Mouse (Mus musculus): Measurements from ENCODE around the gene Csrnp3. TPM values are rescaled to one million over a fixed set of nuclear protein-coding genes. Genes with fewer than 3 reads are reported as not detected.
"Not testable (repeated sequence)": the region's sequence is repeated elsewhere in the genome, so short reads cannot be mapped to it uniquely, and the experiment has no call there.

The Csrnp3 gene
- polyA plus RNA-seq, 1 experiment from 2014 or later, result 15.0 TPM

GRCm38 (mm10) chr2:65832738-65833395, 12.7 kb upstream of the Csrnp3 start:
- H3K4me2 ChIP-seq, result no peak overlapping the region
- no peak overlapping the region for H3K27ac ChIP-seq (ENCODE audit: low read depth, low read length)
- H3K9ac ChIP-seq (ENCODE audit: low read length), result no peak overlapping the region
- peak; percentile 19 for DNase-seq (ENCODE audit: low spot score, missing footprints)
- H3K36me3 ChIP-seq (ENCODE audit: control insufficient read depth, insufficient read depth, low read length), result no peaks in the 10 kb centered on the region
- H3K4me3 ChIP-seq (ENCODE audit: low read depth, low read length), result no peak overlapping the region
- H3K27me3 ChIP-seq (ENCODE audit: control insufficient read depth, insufficient read depth, low read length), result no peaks in the 10 kb centered on the region
- ATAC-seq (ENCODE audit: low FRiP score), result no peak
- no peaks in the 10 kb centered on the region for H3K9me3 ChIP-seq (ENCODE audit: control insufficient read depth, low read length)
- 88% methylated on average over 11 of the region's 11 CpGs for WGBS
- no peaks in the 10 kb centered on the region for H3K4me1 ChIP-seq (ENCODE audit: control insufficient read depth, insufficient read depth, low read length)

GRCm38 (mm10) chr2:65833421-65833820, 12.1 kb upstream of the Csrnp3 start:
- ATAC-seq (ENCODE audit: low FRiP score), result no peak
- no peak for DNase-seq (ENCODE audit: low spot score, missing footprints)

GRCm38 (mm10) chr2:65841606-65842005, 4.0 kb upstream of the Csrnp3 start:
- Histone ChIP-seq H3K4me1 (ENCODE audit: control insufficient read depth, insufficient read depth, low read length) (peaks cover 9% of the 10 kb centered on the region; the same call in 1 of the 2 replicates), H3K4me2 (no peak overlapping the region), H3K4me3 (ENCODE audit: low read depth, low read length) (no peak overlapping the region), H3K27me3 (ENCODE audit: control insufficient read depth, insufficient read depth, low read length) (no peaks in the 10 kb centered on the region), H3K9ac (ENCODE audit: low read length) (no peak overlapping the region), H3K27ac (ENCODE audit: low read depth, low read length) (no peak overlapping the region), H3K36me3 (ENCODE audit: control insufficient read depth, insufficient read depth, low read length) (no peaks in the 10 kb centered on the region), H3K9me3 (ENCODE audit: control insufficient read depth, low read length) (no peaks in the 10 kb centered on the region)
- 62% methylated on average over 3 of the region's 3 CpGs for WGBS
- ATAC-seq (ENCODE audit: low FRiP score) (no peak), DNase-seq (ENCODE audit: low spot score, missing footprints) (peak; percentile 31)

More at GRCm38 (mm10) chr2:65833421-65833820, 12.1 kb upstream of the Csrnp3 start:
- H3K27ac ChIP-seq (ENCODE audit: low read depth, low read length), result no peak overlapping the region
- H3K9me3 ChIP-seq (ENCODE audit: control insufficient read depth, low read length), result no peaks in the 10 kb centered on the region
- H3K27me3 ChIP-seq (ENCODE audit: control insufficient read depth, insufficient read depth, low read length), result no peaks in the 10 kb centered on the region
- no peak overlapping the region for H3K4me2 ChIP-seq
- H3K4me1 ChIP-seq (ENCODE audit: control insufficient read depth, insufficient read depth, low read length), result no peaks in the 10 kb centered on the region
- WGBS, result 88% methylated on average over 7 of the region's 7 CpGs
- no peak overlapping the region for H3K4me3 ChIP-seq (ENCODE audit: low read depth, low read length)
- no peaks in the 10 kb centered on the region for H3K36me3 ChIP-seq (ENCODE audit: control insufficient read depth, insufficient read depth, low read length)
- H3K9ac ChIP-seq (ENCODE audit: low read length), result no peak overlapping the region

GRCm38 (mm10) chr2:65842356-65842755, 3.2 kb upstream of the Csrnp3 start:
- no peaks in the 10 kb centered on the region for H3K27me3 ChIP-seq (ENCODE audit: control insufficient read depth, insufficient read depth, low read length)
- no peaks in the 10 kb centered on the region for H3K36me3 ChIP-seq (ENCODE audit: control insufficient read depth, insufficient read depth, low read length)
- H3K4me1 ChIP-seq (ENCODE audit: control insufficient read depth, insufficient read depth, low read length), result peaks cover 9% of the 10 kb centered on the region
- H3K4me3 ChIP-seq (ENCODE audit: low read depth, low read length), result no peak overlapping the region
- 0 out of 2 replicates have a peak, but pooled peaks have one; percentile 30 for ATAC-seq (ENCODE audit: low FRiP score)
- H3K9me3 ChIP-seq (ENCODE audit: control insufficient read depth, low read length), result no peaks in the 10 kb centered on the region
- no peak overlapping the region for H3K9ac ChIP-seq (ENCODE audit: low read length)
- no peak overlapping the region for H3K4me2 ChIP-seq
- WGBS, result 37% methylated on average over 3 of the region's 3 CpGs
- no peak overlapping the region for H3K27ac ChIP-seq (ENCODE audit: low read depth, low read length)
- peak; percentile 68 for DNase-seq (ENCODE audit: low spot score, missing footprints)

- no peaks in the 10 kb centered on the region for H3K36me3 ChIP-seq (ENCODE audit: control insufficient read depth, insufficient read depth, low read length)
- DNase-seq (ENCODE audit: low spot score, missing footprints) (peak; percentile 97), ATAC-seq (ENCODE audit: low FRiP score) (peak; percentile 18; the same call in 1 of the 2 replicates)
- peaks cover 17% of the 10 kb centered on the region for H3K4me1 ChIP-seq (ENCODE audit: control insufficient read depth, insufficient read depth, low read length)
- H3K9ac ChIP-seq (ENCODE audit: low read length), result peak overlapping the region; percentile 63
- no peaks in the 10 kb centered on the region for H3K9me3 ChIP-seq (ENCODE audit: control insufficient read depth, low read length)
- H3K27ac ChIP-seq (ENCODE audit: low read depth, low read length), result no peak overlapping the region; the same call in 1 of the 2 replicates
- H3K4me3 ChIP-seq (ENCODE audit: low read depth, low read length), result peak overlapping the region; percentile 34
- peak overlapping the region; percentile 66 for H3K4me2 ChIP-seq
- WGBS, result 1% methylated on average over 22 of the region's 22 CpGs
- no peaks in the 10 kb centered on the region for H3K27me3 ChIP-seq (ENCODE audit: control insufficient read depth, insufficient read depth, low read length)
Observed at GRCm38 (mm10) chr2:65846000-65846755, 611 bp downstream of the Csrnp3 start.

- Histone ChIP-seq H3K4me3 (ENCODE audit: low read depth, low read length) (peak overlapping the region; percentile 15; the same call in 1 of the 2 replicates), H3K4me2 (peak overlapping the region; percentile 42), H3K27ac (ENCODE audit: low read depth, low read length) (no peak overlapping the region; the same call in 1 of the 2 replicates), H3K36me3 (ENCODE audit: control insufficient read depth, insufficient read depth, low read length) (no peaks in the 10 kb centered on the region), H3K9me3 (ENCODE audit: control insufficient read depth, low read length) (no peaks in the 10 kb centered on the region), H3K4me1 (ENCODE audit: control insufficient read depth, insufficient read depth, low read length) (peaks cover 14% of the 10 kb centered on the region), H3K9ac (ENCODE audit: low read length) (no peak overlapping the region), H3K27me3 (ENCODE audit: control insufficient read depth, insufficient read depth, low read length) (no peaks in the 10 kb centered on the region)
- ATAC-seq (ENCODE audit: low FRiP score), result peak; percentile 79
- peak; percentile 93 for DNase-seq (ENCODE audit: low spot score, missing footprints)
- WGBS, result 19% methylated on average over 7 of the region's 7 CpGs
Observed at GRCm38 (mm10) chr2:65847463-65848110, 2.0 kb downstream of the Csrnp3 start.

GRCm38 (mm10) chr2:65848706-65849105, 3.1 kb downstream of the Csrnp3 start:
- H3K9me3 ChIP-seq (ENCODE audit: control insufficient read depth, low read length), result no peaks in the 10 kb centered on the region
- no peak overlapping the region for H3K4me2 ChIP-seq
- peak; percentile 20; the same call in 1 of the 2 replicates for ATAC-seq (ENCODE audit: low FRiP score)
- no peak overlapping the region for H3K4me3 ChIP-seq (ENCODE audit: low read depth, low read length)
- H3K4me1 ChIP-seq (ENCODE audit: control insufficient read depth, insufficient read depth, low read length), result peaks cover 14% of the 10 kb centered on the region
- H3K27ac ChIP-seq (ENCODE audit: low read depth, low read length), result no peak overlapping the region
- 23% methylated on average over 8 of the region's 8 CpGs for WGBS
- peak; percentile 77 for DNase-seq (ENCODE audit: low spot score, missing footprints)
- H3K36me3 ChIP-seq (ENCODE audit: control insufficient read depth, insufficient read depth, low read length), result no peaks in the 10 kb centered on the region
- no peak overlapping the region for H3K9ac ChIP-seq (ENCODE audit: low read length)
- no peaks in the 10 kb centered on the region for H3K27me3 ChIP-seq (ENCODE audit: control insufficient read depth, insufficient read depth, low read length)

- not testable (repeated sequence) for H3K36me3 ChIP-seq (ENCODE audit: control insufficient read depth, insufficient read depth, low read length); H3K9me3 ChIP-seq (ENCODE audit: control insufficient read depth, low read length); H3K27ac ChIP-seq (ENCODE audit: low read depth, low read length); ATAC-seq (ENCODE audit: low FRiP score); H3K27me3 ChIP-seq (ENCODE audit: control insufficient read depth, insufficient read depth, low read length); H3K4me3 ChIP-seq (ENCODE audit: low read depth, low read length); H3K9ac ChIP-seq (ENCODE audit: low read length); H3K4me2 ChIP-seq
- DNase-seq (ENCODE audit: low spot score, missing footprints), result peak; percentile 33
- H3K4me1 ChIP-seq (ENCODE audit: control insufficient read depth, insufficient read depth, low read length), result peaks cover 10% of the 10 kb centered on the region
- WGBS, result 95% methylated on average over 3 of the region's 3 CpGs
Observed at GRCm38 (mm10) chr2:65850282-65850681, 4.7 kb downstream of the Csrnp3 start.
